Mouse (Mus musculus) intestine, embryonic 16.5 days (tissue): ENCODE results near the gene Uap1. TPM values are rescaled to one million over a fixed set of nuclear protein-coding genes. Genes with fewer than 3 reads are reported as not detected.

ENCODE experiments used
- ATAC-seq: fragments of 200-750 bp; cut with Nextera tagmentation; 2 replicates; pipeline ENCODE4 v1.8.0; 2017; ENCODE audit warnings: moderate TSS enrichment, moderate library complexity
- H3K27ac ChIP-seq: fragments of 300-500 bp; sonication (generic); 2 replicates; pipeline ENCODE4 v1.5.1; 2014; ENCODE audit warnings: mild to moderate bottlenecking, low read length
- H3K27me3 ChIP-seq: fragments of 300-500 bp; sonication (generic); replicated peaks from 2 replicates; pipeline ENCODE4 v1.6.1; 2014; ENCODE audit warnings: low read length, control low read depth, mixed read lengths; ENCODE audit not compliant: control insufficient read depth, insufficient read depth
- H3K36me3 ChIP-seq: fragments of 300-500 bp; sonication (generic); 2 replicates; pipeline ENCODE4 v1.6.1; 2014; ENCODE audit warnings: low read length, control low read depth; ENCODE audit not compliant: control insufficient read depth, insufficient read depth
- H3K4me1 ChIP-seq: fragments of 300-500 bp; sonication (generic); 2 replicates; pipeline ENCODE4 v1.6.1; 2014; ENCODE audit warnings: low read length, control low read depth, mixed read lengths; ENCODE audit not compliant: control insufficient read depth, insufficient read depth
- H3K4me2 ChIP-seq: fragments of 300-500 bp; sonication (generic); 2 replicates; pipeline ENCODE4 v1.6.1; 2014; ENCODE audit warnings: low read depth, low read length, control low read depth
- H3K4me3 ChIP-seq: fragments of 300-500 bp; sonication (generic); 2 replicates; pipeline ENCODE4 v1.5.1; 2014; ENCODE audit warnings: mild to moderate bottlenecking, low read length
- H3K9ac ChIP-seq: fragments of 300-500 bp; sonication (generic); 2 replicates; pipeline ENCODE4 v1.6.1; 2014; ENCODE audit warnings: low read depth, low read length
- H3K9me3 ChIP-seq: fragments of 300-500 bp; sonication (generic); 2 replicates; pipeline ENCODE4 v1.6.1; 2016; ENCODE audit warnings: low read length, control low read depth; ENCODE audit not compliant: control insufficient read depth
- WGBS: fragments of 180-500 bp; shearing (Covaris S2); extraction: QIAGEN DNeasy Blood & Tissue Kit; methylation state at CpG from one replicate; pipeline ENCODE4 v1.1.7; 2014; 5-methylcytosine and 5-hydroxymethylcytosine counted together
- polyA plus RNA-seq: library from polyadenylated mRNA; unstranded; fragments of >200 nt; fragmentation: Nextera tagmentation; extraction: Ambion mirVana; gene quantifications from 2 replicates; pipeline ENCODE4 v1.2.1, GENCODE M21; 2015

The Uap1 gene
- polyA plus RNA-seq: 46.5 and 46.9 TPM in 2 replicates

DNA sequence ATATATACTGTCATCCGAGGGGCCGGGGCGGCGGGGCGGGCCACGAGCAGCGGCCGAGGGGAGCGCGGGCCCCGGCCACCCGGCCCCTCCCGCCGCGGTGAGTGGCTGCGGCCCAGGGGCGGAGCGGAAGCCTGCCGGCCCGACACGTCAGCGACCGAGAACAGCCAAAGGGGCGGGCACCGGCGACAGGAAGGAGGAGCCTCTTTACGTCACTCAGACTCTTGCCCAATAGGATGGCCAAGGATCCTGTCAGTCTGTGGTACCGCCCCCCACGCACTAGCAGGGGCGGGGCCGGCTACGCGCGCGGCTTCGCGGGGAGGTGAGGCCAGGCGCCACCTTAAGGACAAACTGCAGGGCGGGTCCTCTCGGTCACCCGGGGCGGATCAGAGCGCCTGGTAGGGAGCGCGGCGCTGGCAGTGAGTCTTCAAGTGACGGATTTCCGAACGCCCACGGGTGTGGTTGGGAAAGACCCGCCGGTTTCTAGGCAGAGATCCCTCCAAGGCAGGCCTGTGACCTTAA, at the start of gene Uap1:
TSS of gene Uap1 (minus strand) at position 144 of the 519 bp plus-strand sequence.
- WGBS: under 1% methylated on average over 48 of the region's 52 CpGs

DNA sequence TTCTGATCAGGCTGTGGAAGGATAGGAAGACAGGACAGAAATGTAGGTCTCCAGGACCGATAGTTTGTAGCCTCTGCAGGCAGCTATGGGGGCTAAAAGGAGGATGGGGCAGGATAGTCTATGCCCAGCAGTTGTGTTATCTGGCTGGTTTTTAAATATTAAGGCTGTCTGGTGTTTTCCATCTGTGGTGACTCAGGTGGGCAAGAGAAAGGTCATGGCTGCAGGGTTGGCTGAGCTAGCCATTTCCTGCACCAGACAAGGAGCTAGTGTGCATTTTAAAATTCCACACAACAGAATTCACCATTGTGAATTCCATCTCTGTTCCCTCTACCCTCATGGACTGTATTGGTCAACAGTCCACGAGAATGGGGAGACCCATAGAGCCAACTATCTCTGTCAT, 48.5 kb upstream of the Uap1 start:
- 80% methylated on average over 2 of the region's 2 CpGs for WGBS
- no peak overlapping the region for H3K4me3 ChIP-seq
- no peak overlapping the region for H3K9ac ChIP-seq

More for the DNA sequence above, at the start of gene Uap1:
- peak within 1 kb of the TSS; percentile 91 for H3K9ac ChIP-seq
- no peaks in the 10 kb centered on the region for H3K27me3 ChIP-seq
- no peaks in the 10 kb centered on the region for H3K9me3 ChIP-seq
- H3K4me1 ChIP-seq: peaks cover 9% of the 10 kb centered on the region
- H3K4me3 ChIP-seq: peak within 1 kb of the TSS; percentile 91
- peak within 1 kb of the TSS; percentile 93 for H3K27ac ChIP-seq
- no peaks in the 10 kb centered on the region for H3K36me3 ChIP-seq
- peak within 1 kb of the TSS; percentile 87 for H3K4me2 ChIP-seq
- ATAC-seq: peak; percentile 97

DNA sequence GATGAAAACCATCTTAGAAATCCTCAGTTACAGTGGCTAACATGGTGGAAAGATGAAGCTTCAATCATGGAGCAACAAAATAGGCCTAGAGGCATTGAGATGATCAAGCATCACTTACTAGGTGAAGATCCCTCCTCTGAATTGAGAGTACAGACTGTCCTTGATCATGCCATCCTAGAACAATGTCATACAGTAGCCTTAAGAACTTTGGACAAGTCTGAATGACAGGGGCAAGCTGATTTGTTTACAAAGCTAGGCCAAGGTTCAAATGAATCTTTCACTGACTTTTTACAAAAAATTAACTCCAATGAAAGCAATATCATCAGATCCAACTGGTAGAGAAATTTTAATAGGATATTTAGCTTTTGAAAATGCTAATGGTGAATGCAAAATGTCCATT, 45.6 kb upstream of the Uap1 start:
- no peak overlapping the region for H3K27ac ChIP-seq

More for the DNA sequence above, 48.5 kb upstream of the Uap1 start:
- H3K27ac ChIP-seq: no peak overlapping the region
- H3K4me1 ChIP-seq: no peaks in the 10 kb centered on the region
- no peaks in the 10 kb centered on the region for H3K36me3 ChIP-seq
- no peak overlapping the region for H3K4me2 ChIP-seq
- no peak for ATAC-seq
- no peaks in the 10 kb centered on the region for H3K27me3 ChIP-seq
- H3K9me3 ChIP-seq: no peaks in the 10 kb centered on the region

DNA sequence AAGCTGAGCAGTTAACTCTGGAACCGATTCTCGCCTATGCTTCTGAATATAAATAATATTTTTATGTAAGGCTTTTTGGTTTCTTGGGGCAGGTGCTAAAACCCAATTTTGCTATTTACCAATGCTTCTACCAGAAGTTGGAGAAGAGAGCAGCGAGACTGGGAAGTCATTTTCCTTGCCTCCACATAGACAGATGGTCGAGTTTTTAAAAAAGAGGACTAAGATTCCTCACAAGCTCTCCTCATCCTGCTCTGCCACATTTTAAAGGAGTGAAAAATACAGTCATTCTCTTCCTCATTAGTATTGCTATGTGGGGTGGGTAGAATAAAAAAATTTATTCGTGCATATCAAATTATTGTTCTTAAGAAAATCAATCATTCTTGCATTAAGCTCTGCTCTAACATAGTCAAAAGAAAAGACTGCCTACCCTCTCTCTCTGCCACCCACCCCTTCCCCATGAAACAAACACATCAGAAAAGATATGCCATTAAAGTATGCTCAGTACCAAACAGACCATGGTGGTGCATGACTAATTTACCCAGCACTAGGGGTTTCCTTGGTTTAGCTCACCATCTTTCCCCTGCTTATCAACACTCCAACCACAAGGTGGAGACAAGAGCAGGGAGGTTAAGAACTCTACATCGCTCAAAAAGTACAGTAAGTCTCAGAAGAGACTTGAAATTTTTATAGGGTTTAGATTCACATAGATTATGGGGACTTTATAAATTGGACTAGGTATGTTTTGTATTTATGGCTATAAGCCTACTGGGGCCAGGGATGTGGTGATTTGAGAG, 43.5 kb upstream of the Uap1 start:
- 82% methylated on average over 6 of the region's 6 CpGs for whole genome bisulfite sequencing
- H3K36me3 ChIP-seq: no peaks in the 10 kb centered on the region
- no peak overlapping the region for H3K4me2 ChIP-seq
- no peak for ATAC-seq
- no peak overlapping the region for H3K4me3 ChIP-seq
- H3K9ac ChIP-seq: no peak overlapping the region
- H3K4me1 ChIP-seq: peaks cover 3% of the 10 kb centered on the region; the same call in 1 of the 2 replicates
- H3K9me3 ChIP-seq: no peaks in the 10 kb centered on the region
- no peaks in the 10 kb centered on the region for H3K27me3 ChIP-seq
- no peak overlapping the region for H3K27ac ChIP-seq

More for the DNA sequence above, 45.6 kb upstream of the Uap1 start:
- Histone ChIP-seq H3K36me3 (no peaks in the 10 kb centered on the region), H3K4me2 (no peak overlapping the region), H3K9ac (no peak overlapping the region), H3K9me3 (no peaks in the 10 kb centered on the region), H3K4me3 (no peak overlapping the region), H3K27me3 (no peaks in the 10 kb centered on the region), H3K4me1 (no peaks in the 10 kb centered on the region)
- ATAC-seq: no peak

DNA sequence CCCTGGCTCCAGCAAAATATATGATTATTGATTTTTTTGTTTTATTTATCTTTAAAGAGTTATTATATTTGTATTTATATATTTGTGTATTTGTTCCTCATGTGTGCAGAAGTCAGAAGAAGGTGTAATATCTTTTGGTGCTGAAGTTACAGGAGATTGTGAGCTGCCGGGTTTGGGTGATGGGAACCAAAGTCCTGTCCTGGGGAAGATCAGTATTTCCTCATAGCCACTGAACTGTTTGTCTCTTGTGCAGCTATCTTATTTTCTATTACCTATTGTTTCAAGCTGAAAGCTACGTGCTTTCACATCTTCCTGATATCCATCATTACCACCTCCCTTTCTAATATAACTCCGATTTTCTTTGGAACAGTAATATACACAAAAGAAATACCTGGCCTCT, 40.8 kb upstream of the Uap1 start:
- H3K27me3 ChIP-seq: no peaks in the 10 kb centered on the region
- no peak for ATAC-seq
- H3K4me1 ChIP-seq: peaks cover 3% of the 10 kb centered on the region; the same call in 1 of the 2 replicates
- peak overlapping the region; percentile 28; the same call in 1 of the 2 replicates for H3K4me2 ChIP-seq
- H3K36me3 ChIP-seq: no peaks in the 10 kb centered on the region
- no peaks in the 10 kb centered on the region for H3K9me3 ChIP-seq
- peak overlapping the region; percentile 82 for H3K4me3 ChIP-seq
- 72% methylated on average over 3 of the region's 3 CpGs for WGBS
- peak overlapping the region; percentile 94; the same call in 1 of the 2 replicates for H3K9ac ChIP-seq
- peak overlapping the region; percentile 82; the same call in 1 of the 2 replicates for H3K27ac ChIP-seq

DNA sequence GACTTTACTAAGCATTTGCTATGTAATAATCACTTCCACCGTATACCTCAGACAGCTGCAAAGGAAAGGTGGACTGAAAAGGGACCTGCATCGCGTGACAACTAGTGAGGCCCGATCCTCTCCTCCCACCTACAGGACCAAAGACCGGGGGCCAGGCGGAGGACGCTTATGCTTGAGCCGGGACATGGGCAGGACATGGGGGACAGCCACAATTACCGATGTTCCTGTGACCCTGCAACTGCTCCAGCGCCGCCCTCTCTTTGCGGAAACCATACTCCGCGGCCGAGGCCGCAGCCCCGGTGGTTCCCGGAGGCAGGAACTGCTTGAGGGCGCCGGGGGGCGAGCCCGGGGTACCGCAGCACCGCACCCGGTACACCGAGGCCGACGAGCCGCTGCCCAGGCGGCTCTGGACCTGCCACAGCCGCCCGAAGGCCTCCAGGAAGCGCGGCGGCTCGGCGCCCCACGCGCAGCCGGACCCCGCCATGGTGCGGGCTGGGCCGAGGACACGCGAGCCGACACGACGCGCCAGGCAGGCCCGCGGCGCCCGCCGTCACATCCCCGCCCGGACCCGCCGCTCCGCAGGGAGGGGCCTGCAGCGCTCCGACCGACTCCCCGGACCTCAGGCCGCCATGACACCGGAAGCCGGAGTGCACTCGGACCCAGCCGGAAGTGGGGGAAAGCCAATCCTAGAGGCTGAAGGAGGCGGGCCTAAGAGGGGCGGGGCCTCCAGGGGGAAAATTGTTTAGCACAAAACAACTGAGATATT, 40.2 kb upstream of the Uap1 start, which contains the start of gene Uhmk1:
TSS of gene Uhmk1 (minus strand) at position 641 of the 766 bp plus-strand sequence.
- under 1% methylated on average over 69 of the region's 70 CpGs for WGBS
- H3K9ac ChIP-seq: peak within 1 kb of the TSS; percentile 94
- ATAC-seq: peak; percentile 98
- peak within 1 kb of the TSS; percentile 82 for H3K27ac ChIP-seq
- H3K36me3 ChIP-seq: no peaks in the 10 kb centered on the region
- peaks cover 3% of the 10 kb centered on the region; the same call in 1 of the 2 replicates for H3K4me1 ChIP-seq
- peak within 1 kb of the TSS; percentile 67 for H3K4me2 ChIP-seq
- peak within 1 kb of the TSS; percentile 82 for H3K4me3 ChIP-seq
- H3K27me3 ChIP-seq: no peaks in the 10 kb centered on the region
- H3K9me3 ChIP-seq: no peaks in the 10 kb centered on the region

DNA sequence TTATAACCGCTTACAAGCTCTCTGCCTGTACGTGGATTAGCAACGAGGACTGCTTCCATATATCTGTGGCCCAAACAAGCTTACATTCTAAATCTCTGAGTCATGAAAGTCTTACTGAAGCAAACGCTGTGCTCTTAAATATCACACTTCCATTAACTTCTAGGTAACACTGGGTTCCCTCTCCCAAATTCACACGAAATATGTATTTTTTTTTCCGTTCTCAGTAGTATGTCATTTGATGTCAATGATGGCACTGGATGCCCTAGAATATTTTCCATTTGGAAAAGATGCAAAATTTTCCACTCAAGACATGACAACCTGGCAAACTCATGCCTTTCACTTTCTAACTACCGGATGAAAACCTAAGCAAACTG, 39.6 kb upstream of the Uap1 start:
- H3K4me3 ChIP-seq: peak overlapping the region; percentile 82
- peak overlapping the region; percentile 82; the same call in 1 of the 2 replicates for H3K27ac ChIP-seq
- H3K9me3 ChIP-seq: no peaks in the 10 kb centered on the region
- no peak for ATAC-seq
- H3K9ac ChIP-seq: peak overlapping the region; percentile 94
- H3K4me1 ChIP-seq: peaks cover 3% of the 10 kb centered on the region; the same call in 1 of the 2 replicates
- H3K27me3 ChIP-seq: no peaks in the 10 kb centered on the region
- peak overlapping the region; percentile 67 for H3K4me2 ChIP-seq
- 25% methylated on average over 7 of the region's 7 CpGs for WGBS
- no peaks in the 10 kb centered on the region for H3K36me3 ChIP-seq

DNA sequence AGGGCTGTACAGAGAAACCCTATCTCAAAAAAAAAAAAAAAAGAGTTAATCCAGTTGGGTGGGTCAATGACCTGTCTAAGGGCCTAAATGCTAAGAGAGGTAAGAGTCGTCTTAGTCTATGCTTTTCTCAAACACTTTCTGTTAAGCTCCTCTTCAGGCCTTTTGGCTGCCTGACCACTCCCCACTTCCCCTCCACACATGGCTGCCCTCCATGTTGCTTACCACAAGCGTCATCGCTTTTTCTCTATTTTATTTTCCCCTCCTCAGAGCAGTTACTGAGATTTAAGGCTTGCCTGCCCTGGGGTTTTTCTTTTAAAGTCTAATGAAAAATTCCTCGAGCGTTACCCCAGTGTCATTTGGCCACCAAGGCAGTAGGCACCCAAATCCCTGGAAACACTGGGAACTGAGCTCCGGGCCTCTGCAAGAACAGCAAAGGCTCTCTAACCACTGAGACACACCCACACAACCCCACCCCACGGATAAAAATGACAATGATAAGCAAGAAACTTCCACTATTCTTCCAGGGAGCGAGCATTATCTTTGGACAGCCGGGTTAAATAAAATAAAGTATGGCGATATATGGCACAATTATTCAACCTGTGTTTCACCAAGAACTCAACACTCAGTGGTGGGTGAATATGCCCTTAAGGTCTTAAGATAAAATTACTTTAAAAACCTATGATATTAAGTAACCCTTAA, 38.6 kb upstream of the Uap1 start:
- peaks cover 3% of the 10 kb centered on the region; the same call in 1 of the 2 replicates for H3K4me1 ChIP-seq
- no peaks in the 10 kb centered on the region for H3K9me3 ChIP-seq
- H3K27me3 ChIP-seq: no peaks in the 10 kb centered on the region
- H3K4me3 ChIP-seq: no peak overlapping the region
- no peak overlapping the region for H3K4me2 ChIP-seq
- WGBS: 91% methylated on average over 10 of the region's 10 CpGs
- no peak overlapping the region for H3K9ac ChIP-seq
- H3K27ac ChIP-seq: no peak overlapping the region
- no peaks in the 10 kb centered on the region for H3K36me3 ChIP-seq
- no peak for ATAC-seq
